Mouse (Mus musculus) kidney, adult 2 months (tissue): ENCODE measurements around the gene Tmed4. TPM values are rescaled to one million over a fixed set of nuclear protein-coding genes. Genes with fewer than 3 reads are reported as not detected.
A peak's percentile ranks its signal among the peaks of the same experiment; 100 is the strongest.

Experiments used
- DNase-seq: peaks from one replicate; pipeline ENCODE4 v3.0.0; 2021
- H3K27ac ChIP-seq: fragments of 200-500 bp; 2 replicates; pipeline ENCODE4 v1.5.1; 2012; ENCODE audit warnings: low read depth, low read length, control low read depth, inconsistent platforms; ENCODE audit not compliant: insufficient read depth
- H3K27me3 ChIP-seq: fragments of 200-500 bp; replicated peaks from 2 replicates; pipeline ENCODE4 v1.6.1; 2012; ENCODE audit warnings: mild to moderate bottlenecking, moderate library complexity, low read length, inconsistent platforms; ENCODE audit not compliant: control insufficient read depth, insufficient read depth
- H3K36me3 ChIP-seq: fragments of 200-500 bp; 2 replicates; pipeline ENCODE4 v1.6.1; 2012; ENCODE audit warnings: mild to moderate bottlenecking, moderate library complexity, low read length, inconsistent platforms; ENCODE audit not compliant: control insufficient read depth, insufficient read depth
- H3K4me1 ChIP-seq: fragments of 200-500 bp; 2 replicates; pipeline ENCODE4 v1.6.1; 2011; ENCODE audit warnings: low read length; ENCODE audit not compliant: control insufficient read depth, insufficient read depth
- H3K4me3 ChIP-seq: fragments of 200-500 bp; 2 replicates; pipeline ENCODE4 v1.5.1; 2011; ENCODE audit warnings: mild to moderate bottlenecking, low read depth, low read length, control low read depth; ENCODE audit not compliant: insufficient read depth
- CTCF ChIP-seq: fragments of 200-500 bp; conservative IDR thresholded peaks from 2 replicates; pipeline ENCODE4 v1.5.1; 2011; ENCODE audit warnings: low read depth, mild to moderate bottlenecking, control low read depth, low read length, moderate library complexity, mixed read lengths; ENCODE audit not compliant: insufficient read depth, insufficient read length
- POLR2A ChIP-seq: fragments of 200-500 bp; IDR thresholded peaks from one replicate; pipeline ENCODE4 v1.6.1; 2011; ENCODE audit warnings: low read depth, low read length, control low read depth
- WGBS: fragments of 180-500 bp; shearing (Covaris S2); methylation state at CpG from one replicate; pipeline ENCODE4 v1.1.7; 2018; 5-methylcytosine and 5-hydroxymethylcytosine counted together
- polyA plus RNA-seq: library from polyadenylated mRNA; depleted of rRNA; stranded (reverse); fragments of >200 nt; gene quantifications from 2 replicates; pipeline ENCODE4 v1.2.3, GENCODE M21; 2012; rRNA removed

The Tmed4 gene
- polyA plus RNA-seq, 1 experiment, result 220 TPM

DNA sequence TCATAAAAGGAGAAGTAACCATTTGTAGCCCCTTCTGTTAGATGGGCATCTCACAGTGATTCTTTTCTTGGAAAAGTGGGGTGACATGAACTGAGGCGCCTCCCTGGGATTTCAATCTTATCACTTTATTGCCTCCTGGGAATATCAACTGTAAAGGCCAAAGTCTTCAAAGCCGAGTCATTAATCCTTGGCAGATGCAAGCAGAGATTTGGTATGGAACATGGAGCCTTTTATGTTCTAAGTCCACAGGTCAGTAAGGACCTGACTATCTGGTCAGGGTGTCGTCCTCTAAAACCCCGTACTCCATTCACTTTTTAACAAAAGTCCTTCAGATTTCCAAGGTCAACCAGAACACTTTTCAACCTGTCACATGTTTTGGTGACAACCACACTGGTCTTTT is 21.8 kb downstream of the Tmed4 start:
- H3K4me3 ChIP-seq, result no peak overlapping the region
- H3K4me1 ChIP-seq, result no peaks in the 10 kb centered on the region
- no peak overlapping the region for H3K27ac ChIP-seq
- no peak for DNase-seq
- WGBS, result 83% methylated on average over 4 of the region's 4 CpGs
- TF ChIP-seq POLR2A (no peak), CTCF (no peak)
- no peaks in the 10 kb centered on the region for H3K36me3 ChIP-seq
- no peaks in the 10 kb centered on the region for H3K27me3 ChIP-seq

DNA sequence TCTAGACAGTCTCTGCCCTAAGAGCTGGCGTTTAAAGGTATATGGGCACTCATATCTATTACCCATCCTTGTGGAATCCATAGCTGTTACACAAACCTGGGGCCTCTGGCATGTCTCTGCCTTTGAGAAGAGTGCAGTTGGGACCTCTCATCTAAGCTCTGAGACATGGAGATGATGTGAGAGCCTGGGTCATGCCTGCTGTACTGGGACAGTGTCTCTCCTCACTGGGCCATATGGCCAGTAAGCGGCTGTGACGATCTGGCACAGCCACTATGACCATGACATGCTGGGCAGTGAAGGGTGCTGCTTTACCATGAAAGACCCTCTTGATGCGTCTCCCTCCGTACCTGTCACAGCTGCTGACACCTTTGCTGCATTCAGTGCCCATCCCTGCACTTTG is 22.4 kb downstream of the Tmed4 start:
- no peaks in the 10 kb centered on the region for H3K4me1 ChIP-seq
- TF ChIP-seq CTCF, result no peak
- no peak overlapping the region for H3K4me3 ChIP-seq
- 88% methylated on average over 5 of the region's 5 CpGs for WGBS
- no peak overlapping the region for H3K27ac ChIP-seq
- no peaks in the 10 kb centered on the region for H3K27me3 ChIP-seq
- no peaks in the 10 kb centered on the region for H3K36me3 ChIP-seq
- DNase-seq, result no peak

DNA sequence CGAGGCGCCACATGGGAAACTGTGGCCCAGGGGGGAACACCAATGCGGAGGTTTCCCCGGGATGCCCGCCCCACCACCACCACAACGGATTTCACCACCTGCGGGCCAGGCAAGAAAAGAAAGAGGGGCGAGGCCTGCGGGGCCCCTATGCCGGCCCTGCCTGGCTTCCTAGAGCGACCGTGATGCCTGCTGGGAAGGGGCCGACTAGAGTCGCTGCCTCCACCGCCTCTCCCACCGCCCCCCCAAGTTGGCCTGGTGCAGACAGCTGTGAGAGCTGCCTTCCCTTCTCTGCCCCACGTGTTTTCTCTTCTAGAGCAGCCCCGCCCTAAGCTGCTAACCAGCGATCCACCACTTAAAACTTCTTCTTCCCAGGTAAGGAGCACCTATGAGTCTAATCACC is 30.0 kb downstream of the Tmed4 start:
- no peaks in the 10 kb centered on the region for H3K4me1 ChIP-seq
- no peak overlapping the region for H3K27ac ChIP-seq
- WGBS, result 62% methylated on average over 19 of the region's 19 CpGs
- H3K4me3 ChIP-seq, result no peak overlapping the region
- TF ChIP-seq POLR2A (no peak), CTCF (no peak)
- H3K36me3 ChIP-seq, result no peaks in the 10 kb centered on the region
- H3K27me3 ChIP-seq, result no peaks in the 10 kb centered on the region
- no peak for DNase-seq

DNA sequence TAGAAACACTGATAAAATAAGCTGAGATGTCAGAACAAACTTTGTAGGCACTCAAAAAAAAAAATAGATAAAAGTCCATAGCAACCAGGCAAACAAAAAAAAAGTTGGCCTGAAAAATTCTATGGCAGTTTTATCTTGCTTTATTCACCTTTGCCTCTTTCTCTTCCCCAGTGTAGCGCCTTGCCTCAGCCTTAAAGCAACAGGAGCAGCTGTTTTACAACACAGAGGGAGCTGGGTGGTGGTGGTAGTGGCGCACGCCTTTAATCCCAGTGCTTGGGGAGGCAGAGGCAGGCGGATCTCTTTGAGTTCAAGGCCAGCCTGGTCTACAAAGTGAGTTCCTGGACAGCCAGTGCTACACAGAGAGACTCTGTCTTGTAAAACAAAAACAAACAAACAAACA is 41.6 kb downstream of the Tmed4 start:
- WGBS, result 82% methylated on average over 4 of the region's 4 CpGs
- Histone ChIP-seq H3K4me1 (no peaks in the 10 kb centered on the region), H3K27ac (no peak overlapping the region), H3K36me3 (no peaks in the 10 kb centered on the region), H3K27me3 (no peaks in the 10 kb centered on the region), H3K4me3 (no peak overlapping the region)
- DNase-seq, result no peak
- TF ChIP-seq POLR2A (no peak), CTCF (no peak)

- H3K4me3 ChIP-seq, result no peak within 1 kb of the TSS
- H3K27ac ChIP-seq, result no peak within 1 kb of the TSS
- H3K36me3 ChIP-seq, result no peaks in the 10 kb centered on the region
- no peaks in the 10 kb centered on the region for H3K4me1 ChIP-seq
- DNase-seq, result no peak
- H3K27me3 ChIP-seq, result no peaks in the 10 kb centered on the region
- 65% methylated on average over 7 of the region's 7 CpGs for WGBS
- TF ChIP-seq CTCF (no peak), POLR2A (no peak)
Measured at GRCm38 (mm10) chr11:6230012-6230411, 44.7 kb downstream of the Tmed4 start, which contains the start of gene Npc1l1. Gene Npc1l1, minus strand, starts transcription at chr11:6230143.

DNA sequence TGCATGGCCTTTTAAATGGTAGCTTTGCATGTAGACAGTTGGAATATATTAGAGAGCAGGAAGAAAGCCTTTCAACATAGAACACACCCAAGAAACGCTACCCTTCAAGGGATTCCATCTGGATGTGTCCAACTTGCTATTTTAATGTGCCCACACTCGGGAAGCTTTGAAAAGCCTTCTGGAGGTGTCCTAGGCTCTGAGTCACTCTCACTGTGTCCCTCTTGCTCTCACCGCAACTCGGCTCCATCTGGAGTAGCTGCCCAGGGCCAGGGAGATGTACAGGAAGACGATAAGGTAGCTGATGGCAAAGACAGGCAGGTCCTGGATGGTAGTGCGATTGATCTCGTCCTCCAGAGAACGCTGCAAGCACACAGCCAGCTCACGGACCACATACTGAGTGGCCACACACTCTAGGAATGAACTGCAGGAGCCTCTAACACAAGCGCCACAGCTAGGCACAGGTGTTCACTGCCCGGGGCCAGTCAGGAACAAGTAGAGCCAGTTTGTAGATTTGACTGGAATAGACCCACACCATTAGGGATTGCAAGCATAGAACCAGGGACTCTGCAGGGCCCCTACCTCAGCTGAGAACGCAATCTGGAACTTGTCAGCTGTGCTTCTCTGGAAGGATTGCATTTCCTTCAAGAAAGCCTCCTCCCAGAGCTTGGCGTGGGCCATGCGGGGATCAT is 50.0 kb downstream of the Tmed4 start:
- H3K36me3 ChIP-seq, result no peaks in the 10 kb centered on the region
- 73% methylated on average over 14 of the region's 14 CpGs for WGBS
- H3K27me3 ChIP-seq, result no peaks in the 10 kb centered on the region
- H3K4me3 ChIP-seq, result no peak overlapping the region
- DNase-seq, result peak; percentile 24
- H3K27ac ChIP-seq, result no peak overlapping the region
- no peaks in the 10 kb centered on the region for H3K4me1 ChIP-seq
- TF ChIP-seq POLR2A, result no peak
- TF ChIP-seq CTCF, result no peak

DNA sequence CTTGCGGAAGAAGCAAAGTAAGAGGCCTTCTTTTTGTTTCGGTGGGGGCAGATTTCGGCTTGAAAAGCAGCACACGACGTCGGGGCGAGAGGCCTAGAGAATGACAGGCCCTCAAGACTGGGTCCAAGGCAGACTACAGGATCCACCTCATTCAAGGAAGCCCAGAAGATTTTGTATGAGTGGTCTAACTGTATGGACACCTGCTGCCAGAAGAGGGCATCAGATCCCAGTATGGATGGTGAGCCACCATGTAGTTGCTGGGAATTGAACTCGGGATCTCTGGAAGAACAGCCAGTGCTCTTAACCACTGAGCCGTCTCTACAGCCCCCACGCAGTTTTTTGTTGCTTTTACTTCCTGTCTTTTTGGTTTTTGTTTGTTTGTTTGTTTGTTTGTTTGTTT is 52.5 kb downstream of the Tmed4 start:
- no peak overlapping the region for H3K27ac ChIP-seq
- no peaks in the 10 kb centered on the region for H3K27me3 ChIP-seq
- TF ChIP-seq CTCF (no peak), POLR2A (no peak)
- WGBS, result 95% methylated on average over 10 of the region's 10 CpGs
- no peaks in the 10 kb centered on the region for H3K4me1 ChIP-seq
- no peak overlapping the region for H3K4me3 ChIP-seq
- no peaks in the 10 kb centered on the region for H3K36me3 ChIP-seq
- DNase-seq, result no peak

Other genes starting within 250 kb of the Tmed4 start
- 5.1 and 6.2 TPM in 2 replicates for gene Camk2b, start 208.5 kb downstream of the Tmed4 start, polyA plus RNA-seq
- gene A730071L15Rik, start 74.8 kb downstream of the Tmed4 start, polyA plus RNA-seq, result 0.18 and 0.20 TPM in 2 replicates
- gene Nudcd3, start 74.5 kb downstream of the Tmed4 start, polyA plus RNA-seq, result 39.6 and 40.8 TPM in 2 replicates
- 0.06 and 0.11 TPM in 2 replicates for gene Npc1l1, start 44.7 kb downstream of the Tmed4 start, polyA plus RNA-seq
- gene Ddx56, start 7.1 kb downstream of the Tmed4 start, polyA plus RNA-seq, result 29.1 and 29.3 TPM in 2 replicates
- gene Ogdh, start 16.8 kb upstream of the Tmed4 start, polyA plus RNA-seq, result 382 and 420 TPM in 2 replicates
- 47.7 and 53.7 TPM in 2 replicates for gene Zmiz2, start 114.2 kb upstream of the Tmed4 start, polyA plus RNA-seq
- 1,045 and 1,237 TPM in 2 replicates for gene Ppia, start 140.6 kb upstream of the Tmed4 start, polyA plus RNA-seq
- gene H2afv, start 169.6 kb upstream of the Tmed4 start, polyA plus RNA-seq, result 60.8 and 76.1 TPM in 2 replicates
- 5.8 and 7.6 TPM in 2 replicates for gene Purb, start 201.0 kb upstream of the Tmed4 start, polyA plus RNA-seq
- 3.2 and 10.3 TPM in 2 replicates for gene Myo1g, start 246.1 kb upstream of the Tmed4 start, polyA plus RNA-seq